ENCODE assay signal across 16 mouse cellular contexts in the genomic region with DNA sequence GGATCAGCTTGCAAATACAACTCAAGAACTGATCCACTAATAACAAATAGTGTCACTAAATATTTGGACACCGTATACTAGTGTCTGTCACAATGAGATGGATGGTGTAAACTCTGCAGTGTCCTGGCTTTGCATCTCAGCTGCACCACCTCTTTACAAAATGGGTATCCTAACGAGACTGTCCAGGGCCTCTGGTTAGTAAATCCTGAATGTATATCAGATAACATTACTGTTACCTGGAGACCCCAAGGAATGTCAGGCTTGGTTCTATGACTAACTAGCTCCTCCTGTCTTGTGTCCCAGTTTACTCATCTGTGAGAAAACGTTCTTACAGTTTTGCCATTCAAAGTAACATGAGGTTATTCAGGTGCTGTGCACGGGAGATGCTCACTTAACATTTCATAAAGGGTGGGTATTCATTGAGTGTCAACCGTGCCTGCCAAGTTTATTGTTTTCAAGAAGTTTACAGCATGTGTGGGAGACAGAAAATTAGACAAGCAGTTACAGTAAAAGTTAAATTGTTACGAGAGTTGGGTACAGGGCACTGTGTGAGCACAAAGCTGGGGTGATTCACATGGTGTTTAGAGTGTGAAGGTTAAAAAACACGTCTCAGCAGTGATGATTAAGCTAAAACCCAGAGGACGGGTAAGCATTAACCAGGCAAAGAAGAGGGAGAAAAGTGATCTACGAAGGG.
DNase-seq lines count a peak whose midpoint lies in the region; ATAC-seq lines count a peak whose summit lies in the region.
"Had no signal": no experiment of that assay in that cellular context is flagged by ENCODE, and none has a peak within 500 bp of the region (broad histone marks: within the 10 kb centered on the region; RNA-seq: fewer than 3 reads in every experiment).

No protein-coding gene starts in this region.

- no peaks in the 10 kb centered on the region for H3K36me3 ChIP-seq in intestine, embryonic 16.5 days (ENCODE audit: control insufficient read depth, insufficient read depth, low read length)
- no peaks in the 10 kb centered on the region for H3K36me3 ChIP-seq in kidney, embryonic 15.5 days
- no peaks in the 10 kb centered on the region for H3K36me3 ChIP-seq in stomach, embryonic 15.5 days
- no peaks in the 10 kb centered on the region for H3K36me3 ChIP-seq in midbrain, embryonic 13.5 days
- H3K36me3 ChIP-seq in forebrain, embryonic 11.5 days (ENCODE audit: control insufficient read depth, insufficient read depth, low read length) = no peaks in the 10 kb centered on the region
- H3K36me3 ChIP-seq: forebrain, embryonic 15.5 days; limb, embryonic 12.5 days; midbrain, embryonic 12.5 days had no signal

- no peak overlapping the region for H3K27ac ChIP-seq in intestine, embryonic 16.5 days (ENCODE audit: low read length)
- peak overlapping the region; percentile 79 for H3K27ac ChIP-seq in kidney, embryonic 15.5 days
- peak overlapping the region; percentile 22; the same call in 1 of the 2 replicates for H3K27ac ChIP-seq in stomach, embryonic 15.5 days
- H3K27ac ChIP-seq in midbrain, embryonic 13.5 days = no peak overlapping the region
- no peak overlapping the region for H3K27ac ChIP-seq in forebrain, embryonic 11.5 days (ENCODE audit: low read depth, low read length)
- H3K27ac ChIP-seq: forebrain, embryonic 15.5 days; limb, embryonic 12.5 days; midbrain, embryonic 12.5 days had no signal

- peak; percentile 33 for DNase-seq in heart, adult 11 months
- no peak for DNase-seq in heart, postnatal 14 days
- no peak for DNase-seq in forebrain, embryonic 11.5 days (ENCODE audit: low spot score)
- no peak for DNase-seq in layer of hippocampus, adult 18-20 months (ENCODE audit: low spot score in 2 of 2)
- DNase-seq: adrenal gland, adult 2 months; cerebellum, postnatal 10 days; right cerebral cortex, adult 18-20 months; thymus, postnatal 25 days had no signal

- no peak overlapping the region for H3K9ac ChIP-seq in intestine, embryonic 16.5 days (ENCODE audit: low read depth, low read length)
- no peak overlapping the region for H3K9ac ChIP-seq in kidney, embryonic 15.5 days
- no peak overlapping the region for H3K9ac ChIP-seq in stomach, embryonic 15.5 days
- no peak overlapping the region for H3K9ac ChIP-seq in midbrain, embryonic 13.5 days (replicated peaks)
- H3K9ac ChIP-seq in forebrain, embryonic 11.5 days (ENCODE audit: low read length) = no peak overlapping the region
- H3K9ac ChIP-seq: forebrain, embryonic 15.5 days; limb, embryonic 12.5 days; lung, embryonic 14.5 days; midbrain, embryonic 12.5 days had no signal

- no peaks in the 10 kb centered on the region for H3K9me3 ChIP-seq in intestine, embryonic 16.5 days (ENCODE audit: control insufficient read depth, low read length)
- H3K9me3 ChIP-seq in kidney, embryonic 15.5 days (replicated peaks) = no peaks in the 10 kb centered on the region
- no peaks in the 10 kb centered on the region for H3K9me3 ChIP-seq in stomach, embryonic 15.5 days
- H3K9me3 ChIP-seq in midbrain, embryonic 13.5 days = no peaks in the 10 kb centered on the region
- no peaks in the 10 kb centered on the region for H3K9me3 ChIP-seq in forebrain, embryonic 11.5 days (ENCODE audit: control insufficient read depth, low read length)
- H3K9me3 ChIP-seq: forebrain, embryonic 15.5 days; limb, embryonic 12.5 days; midbrain, embryonic 12.5 days had no signal

- H3K4me3 ChIP-seq in intestine, embryonic 16.5 days (ENCODE audit: low read length) = no peak overlapping the region
- H3K4me3 ChIP-seq in kidney, embryonic 15.5 days (replicated peaks) = no peak overlapping the region
- H3K4me3 ChIP-seq in stomach, embryonic 15.5 days (replicated peaks) = no peak overlapping the region
- no peak overlapping the region for H3K4me3 ChIP-seq in midbrain, embryonic 13.5 days (replicated peaks)
- no peak overlapping the region for H3K4me3 ChIP-seq in forebrain, embryonic 11.5 days (ENCODE audit: low read depth, low read length)
- H3K4me3 ChIP-seq: forebrain, embryonic 15.5 days; limb, embryonic 12.5 days; midbrain, embryonic 12.5 days had no signal

- no peaks in the 10 kb centered on the region for H3K27me3 ChIP-seq in intestine, embryonic 16.5 days (replicated peaks; ENCODE audit: control insufficient read depth, insufficient read depth, low read length)
- no peaks in the 10 kb centered on the region for H3K27me3 ChIP-seq in kidney, embryonic 15.5 days
- H3K27me3 ChIP-seq in stomach, embryonic 15.5 days (replicated peaks) = no peaks in the 10 kb centered on the region
- no peaks in the 10 kb centered on the region for H3K27me3 ChIP-seq in midbrain, embryonic 13.5 days
- no peaks in the 10 kb centered on the region for H3K27me3 ChIP-seq in forebrain, embryonic 11.5 days (ENCODE audit: control insufficient read depth, insufficient read depth, low read length)
- H3K27me3 ChIP-seq: forebrain, embryonic 15.5 days; limb, embryonic 12.5 days; midbrain, embryonic 12.5 days had no signal

- peak overlapping the region; percentile 6; the same call in 1 of the 2 replicates for H3K4me2 ChIP-seq in intestine, embryonic 16.5 days (ENCODE audit: low read depth, low read length)
- no peak overlapping the region for H3K4me2 ChIP-seq in kidney, embryonic 15.5 days
- no peak overlapping the region for H3K4me2 ChIP-seq in stomach, embryonic 15.5 days
- H3K4me2 ChIP-seq in midbrain, embryonic 13.5 days (replicated peaks) = no peak overlapping the region
- no peak overlapping the region for H3K4me2 ChIP-seq in forebrain, embryonic 11.5 days (ENCODE audit: low read depth, low read length, severe bottlenecking)
- H3K4me2 ChIP-seq: forebrain, embryonic 15.5 days; limb, embryonic 12.5 days; lung, embryonic 14.5 days; midbrain, embryonic 12.5 days had no signal

- peak; percentile 73 for ATAC-seq in intestine, embryonic 16.5 days
- ATAC-seq in kidney, embryonic 15.5 days (replicated peaks; ENCODE audit: low FRiP score) = peak; percentile 86
- no peak for ATAC-seq in stomach, embryonic 15.5 days (ENCODE audit: insufficient read depth, low FRiP score, low read depth)
- ATAC-seq in midbrain, embryonic 13.5 days = no peak
- ATAC-seq in forebrain, embryonic 11.5 days (replicated peaks; ENCODE audit: low FRiP score) = no peak
- ATAC-seq: forebrain, embryonic 15.5 days had no signal

- H3K4me1 ChIP-seq in intestine, embryonic 16.5 days (ENCODE audit: control insufficient read depth, insufficient read depth, low read length) = peaks cover 7% of the 10 kb centered on the region; the same call in 1 of the 2 replicates
- H3K4me1 ChIP-seq in kidney, embryonic 15.5 days = peaks cover 31% of the 10 kb centered on the region
- H3K4me1 ChIP-seq in stomach, embryonic 15.5 days = no peaks in the 10 kb centered on the region
- no peaks in the 10 kb centered on the region for H3K4me1 ChIP-seq in midbrain, embryonic 13.5 days (replicated peaks)
- no peaks in the 10 kb centered on the region for H3K4me1 ChIP-seq in forebrain, embryonic 11.5 days (replicated peaks; ENCODE audit: control insufficient read depth, insufficient read depth, low read length)
- H3K4me1 ChIP-seq: forebrain, embryonic 15.5 days; midbrain, embryonic 12.5 days had no signal

- intact Hi-C loops in heart, postnatal 14 days (cut with DNase I) = no loop called here

- 41% methylated on average over 9 of the region's 9 CpGs for whole genome bisulfite sequencing in intestine, embryonic 16.5 days
- WGBS in kidney, embryonic 15.5 days = 32% methylated on average over 9 of the region's 9 CpGs
- WGBS in stomach, embryonic 15.5 days = 36% methylated on average over 9 of the region's 9 CpGs
- whole genome bisulfite sequencing in midbrain, embryonic 13.5 days = 76% methylated on average over 9 of the region's 9 CpGs
- 73% methylated on average over 9 of the region's 9 CpGs for WGBS in forebrain, embryonic 11.5 days

Comparison
In these comparisons a context has a peak if more than half of its experiments do, and no peak if none do; other contexts are left out.
1. ATAC-seq: peak in intestine, embryonic 16.5 days (single experiment) and kidney, embryonic 15.5 days (single experiment); none in stomach, embryonic 15.5 days (single experiment), midbrain, embryonic 13.5 days (single experiment) and forebrain, embryonic 11.5 days (single experiment).
2. H3K27ac ChIP-seq: peak in kidney, embryonic 15.5 days (single experiment) and stomach, embryonic 15.5 days (single experiment); none in intestine, embryonic 16.5 days (single experiment), midbrain, embryonic 13.5 days (single experiment) and forebrain, embryonic 11.5 days (single experiment).